Mouse (Mus musculus) embryonic facial prominence, embryonic 11.5 days (tissue): ENCODE data around the gene Ppp2r5d. TPM values are rescaled to one million over a fixed set of nuclear protein-coding genes. Genes with fewer than 3 reads are reported as not detected.

Experiments
- ATAC-seq: fragments of 200-750 bp; cut with Nextera tagmentation; replicated peaks from 2 replicates; pipeline ENCODE4 v1.8.0; 2017; ENCODE audit warnings: low read depth; ENCODE audit not compliant: insufficient number of reproducible peaks, low FRiP score, low TSS enrichment
- DNase-seq: peaks from one replicate; pipeline ENCODE4 v3.0.0-alpha.2; 2015; ENCODE audit warnings: low spot score
- H3K27ac ChIP-seq: fragments of 300-500 bp; sonication (generic); replicated peaks from 2 replicates; pipeline ENCODE4 v1.5.1; 2014; ENCODE audit warnings: mild to moderate bottlenecking, low read depth, low read length, control low read depth
- H3K27me3 ChIP-seq: fragments of 300-500 bp; sonication (generic); 2 replicates; pipeline ENCODE4 v1.6.1; 2014; ENCODE audit warnings: mild to moderate bottlenecking, low read length, moderate library complexity, mixed read lengths; ENCODE audit not compliant: control insufficient read depth, insufficient read depth
- H3K36me3 ChIP-seq: fragments of 300-500 bp; sonication (generic); replicated peaks from 2 replicates; pipeline ENCODE4 v1.6.1; 2014; ENCODE audit warnings: low read depth, mild to moderate bottlenecking, low read length, moderate library complexity, mixed read lengths; ENCODE audit not compliant: control insufficient read depth, insufficient read depth
- H3K4me1 ChIP-seq: fragments of 300-500 bp; sonication (generic); 2 replicates; pipeline ENCODE4 v1.6.1; 2014; ENCODE audit warnings: low read length, mixed read lengths; ENCODE audit not compliant: control insufficient read depth, insufficient read depth
- H3K4me2 ChIP-seq: fragments of 300-500 bp; sonication (generic); 2 replicates; pipeline ENCODE4 v1.6.1; 2014; ENCODE audit warnings: low read depth, mild to moderate bottlenecking, control low read depth, low read length, moderate library complexity
- H3K4me3 ChIP-seq: fragments of 300-500 bp; sonication (generic); 2 replicates; pipeline ENCODE4 v1.5.1; 2014; ENCODE audit warnings: low read depth, low read length, control low read depth
- H3K9ac ChIP-seq: fragments of 300-500 bp; sonication (generic); replicated peaks from 2 replicates; pipeline ENCODE4 v1.6.1; 2014; ENCODE audit warnings: mild to moderate bottlenecking, control low read depth, low read length
- H3K9me3 ChIP-seq: fragments of 300-500 bp; sonication (generic); replicated peaks from 2 replicates; pipeline ENCODE4 v1.6.1; 2016; ENCODE audit warnings: mild to moderate bottlenecking, low read length, inconsistent platforms, mixed read lengths; ENCODE audit not compliant: control insufficient read depth
- WGBS: fragments of 180-500 bp; shearing (Covaris S2); extraction: QIAGEN DNeasy Blood & Tissue Kit; methylation state at CpG from one replicate; pipeline ENCODE4 v1.1.7; 2014; 5-methylcytosine and 5-hydroxymethylcytosine counted together
- polyA plus RNA-seq: library from polyadenylated mRNA; unstranded; fragments of >200 nt; fragmentation: Nextera tagmentation; extraction: Ambion mirVana; gene quantifications from 2 replicates; pipeline ENCODE4 v1.2.1, GENCODE M21; 2014

Gene Ppp2r5d
- polyA plus RNA-seq, 1 experiment from 2014 or later = 111 TPM

- no peaks in the 10 kb centered on the region; the same call in none of the 2 replicates for H3K36me3 ChIP-seq
- no peak overlapping the region for H3K27ac ChIP-seq
- H3K4me1 ChIP-seq = no peaks in the 10 kb centered on the region
- no peak overlapping the region for H3K4me3 ChIP-seq
- ATAC-seq = no peak
- H3K27me3 ChIP-seq = no peaks in the 10 kb centered on the region
- no peaks in the 10 kb centered on the region for H3K9me3 ChIP-seq
- no peak for DNase-seq
- 92% methylated on average over 9 of the region's 9 CpGs for WGBS
- H3K9ac ChIP-seq = no peak overlapping the region
- no peak overlapping the region for H3K4me2 ChIP-seq
Measured at GRCm38 (mm10) chr17:46713849-46714248, 8.9 kb upstream of the Ppp2r5d start.

- Histone ChIP-seq H3K36me3 (no peaks in the 10 kb centered on the region; the same call in none of the 2 replicates), H3K9me3 (no peaks in the 10 kb centered on the region), H3K27me3 (no peaks in the 10 kb centered on the region), H3K9ac (peak overlapping the region; percentile 85), H3K4me2 (peak overlapping the region; percentile 87), H3K27ac (no peak overlapping the region), H3K4me1 (no peaks in the 10 kb centered on the region), H3K4me3 (peak overlapping the region; percentile 97)
- no peak for DNase-seq
- 75% methylated on average over 7 of the region's 7 CpGs for WGBS
- ATAC-seq = no peak
Measured at GRCm38 (mm10) chr17:46712442-46712841, 7.5 kb upstream of the Ppp2r5d start.

- no peaks in the 10 kb centered on the region for H3K27me3 ChIP-seq
- H3K9me3 ChIP-seq = no peaks in the 10 kb centered on the region
- H3K27ac ChIP-seq = peak overlapping the region; percentile 56; the same call in 1 of the 2 replicates
- H3K4me2 ChIP-seq = peak overlapping the region; percentile 87
- H3K4me3 ChIP-seq = peak overlapping the region; percentile 97
- peak; percentile 10 for DNase-seq
- H3K9ac ChIP-seq = peak overlapping the region; percentile 85
- ATAC-seq = peak; percentile 56; the same call in 1 of the 2 replicates
- H3K36me3 ChIP-seq = no peaks in the 10 kb centered on the region; the same call in none of the 2 replicates
- no peaks in the 10 kb centered on the region for H3K4me1 ChIP-seq
- WGBS = under 1% methylated on average over 75 of the region's 76 CpGs
Measured at GRCm38 (mm10) chr17:46711612-46712271, 6.8 kb upstream of the Ppp2r5d start.

- H3K27ac ChIP-seq = peak within 1 kb of the TSS; percentile 56; the same call in 1 of the 2 replicates
- ATAC-seq (peak; percentile 55), DNase-seq (peak; percentile 98)
- H3K4me1 ChIP-seq = no peaks in the 10 kb centered on the region
- 9% methylated on average over 36 of the region's 36 CpGs for WGBS
- peak within 1 kb of the TSS; percentile 85 for H3K9ac ChIP-seq
- no peaks in the 10 kb centered on the region for H3K27me3 ChIP-seq
- peak within 1 kb of the TSS; percentile 97 for H3K4me3 ChIP-seq
- H3K9me3 ChIP-seq = no peaks in the 10 kb centered on the region
- no peaks in the 10 kb centered on the region; the same call in 1 of the 2 replicates for H3K36me3 ChIP-seq
- peak within 1 kb of the TSS; percentile 87 for H3K4me2 ChIP-seq
Measured at GRCm38 (mm10) chr17:46710959-46711597, 6.2 kb upstream of the Ppp2r5d start, which contains the start of gene Pex6. Gene Pex6, plus strand, starts transcription at chr17:46711463.

GRCm38 (mm10) chr17:46706375-46707089 is 1.6 kb upstream of the Ppp2r5d start:
- Histone ChIP-seq H3K9ac (no peak overlapping the region), H3K27me3 (no peaks in the 10 kb centered on the region), H3K4me1 (peaks cover 10% of the 10 kb centered on the region), H3K9me3 (no peaks in the 10 kb centered on the region), H3K4me2 (no peak overlapping the region), H3K27ac (no peak overlapping the region), H3K36me3 (no peaks in the 10 kb centered on the region), H3K4me3 (no peak overlapping the region)
- no peak for ATAC-seq
- 91% methylated on average over 14 of the region's 14 CpGs for WGBS
- no peak for DNase-seq

- ATAC-seq = peak; percentile 79
- no peaks in the 10 kb centered on the region for H3K27me3 ChIP-seq
- H3K27ac ChIP-seq = peak overlapping the region; percentile 85
- H3K4me2 ChIP-seq = peak overlapping the region; percentile 69
- H3K4me3 ChIP-seq = peak overlapping the region; percentile 91
- WGBS = 6% methylated on average over 23 of the region's 41 CpGs
- no peaks in the 10 kb centered on the region for H3K36me3 ChIP-seq
- no peaks in the 10 kb centered on the region for H3K9me3 ChIP-seq
- peak; percentile 28 for DNase-seq
- peak overlapping the region; percentile 90 for H3K9ac ChIP-seq
- peaks cover 10% of the 10 kb centered on the region for H3K4me1 ChIP-seq
Measured at GRCm38 (mm10) chr17:46703971-46704886, 682 bp downstream of the Ppp2r5d start.

- Histone ChIP-seq H3K36me3 (no peaks in the 10 kb centered on the region; the same call in 1 of the 2 replicates), H3K9ac (peak overlapping the region; percentile 90), H3K27me3 (no peaks in the 10 kb centered on the region), H3K4me1 (peaks cover 10% of the 10 kb centered on the region), H3K27ac (no peak overlapping the region), H3K4me3 (no peak overlapping the region), H3K9me3 (no peaks in the 10 kb centered on the region), H3K4me2 (0 out of 2 replicates have a peak overlapping the region, but pooled peaks have one; percentile 69)
- WGBS = 88% methylated on average over 5 of the region's 5 CpGs
- ATAC-seq = no peak
- DNase-seq = no peak
Measured at GRCm38 (mm10) chr17:46702506-46702905, 2.4 kb downstream of the Ppp2r5d start.
